Mouse (Mus musculus) E14TG2a.4 (cell line): ENCODE measurements at regions not wholly inside any gene's neighbourhood (a gene's known extent, or its start where the extent isn't known, plus 50 kb on each side); places are given as distances from the start of the nearest gene placed in this dataset.

Source experiments
- CTCF ChIP-seq: conservative IDR thresholded peaks from 2 replicates; pipeline ENCODE4 v1.5.1; 2014; ENCODE audit warnings: low read length
- NANOG ChIP-seq: IDR thresholded peaks from 2 replicates; pipeline ENCODE4 v1.6.1; 2014; ENCODE audit warnings: borderline replicate concordance, low read length, mixed read lengths

- TF ChIP-seq CTCF (no peak), NANOG (no peak)
These were observed 266.5 kb upstream of the Irak1bp1 start for GRCm38 (mm10) chr9:82562551-82563465.
